Mouse (Mus musculus) retina, postnatal 1 day (tissue): ENCODE results near the gene Elmo2.

ENCODE experiments used
- DNase-seq: peaks from one replicate; pipeline ENCODE4 v3.0.0-alpha.2; 2012

Elmo2 gene

GRCm38 (mm10) chr2:165256213-165256612 lies 70.1 kb downstream of the Elmo2 start:
- no peak for DNase-seq

GRCm38 (mm10) chr2:165253867-165254266 lies 72.4 kb downstream of the Elmo2 start:
- peak; percentile 49 for DNase-seq

DNA sequence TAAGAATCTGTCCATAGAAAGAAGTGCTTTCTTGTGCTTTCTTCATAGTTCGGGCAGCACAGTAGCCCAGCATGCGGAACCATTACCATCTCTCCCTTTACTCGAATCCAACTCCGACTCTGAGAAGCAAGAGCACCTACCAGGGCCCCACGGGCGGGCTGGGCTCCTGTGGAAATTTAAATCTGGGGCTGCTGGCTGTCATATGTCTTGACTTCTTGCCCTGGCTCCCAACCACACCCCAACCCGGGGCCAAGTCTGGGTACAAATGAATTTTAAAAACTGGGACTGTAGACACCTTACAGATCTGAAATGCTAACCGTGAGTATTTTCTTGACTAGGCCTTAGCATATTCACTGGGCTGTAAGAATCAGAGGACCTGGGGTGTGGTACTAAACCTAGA lies 73.0 kb downstream of the Elmo2 start:
- no peak for DNase-seq

- no peak for DNase-seq
Measured at GRCm38 (mm10) chr2:165252801-165253200, 73.5 kb downstream of the Elmo2 start.

DNA sequence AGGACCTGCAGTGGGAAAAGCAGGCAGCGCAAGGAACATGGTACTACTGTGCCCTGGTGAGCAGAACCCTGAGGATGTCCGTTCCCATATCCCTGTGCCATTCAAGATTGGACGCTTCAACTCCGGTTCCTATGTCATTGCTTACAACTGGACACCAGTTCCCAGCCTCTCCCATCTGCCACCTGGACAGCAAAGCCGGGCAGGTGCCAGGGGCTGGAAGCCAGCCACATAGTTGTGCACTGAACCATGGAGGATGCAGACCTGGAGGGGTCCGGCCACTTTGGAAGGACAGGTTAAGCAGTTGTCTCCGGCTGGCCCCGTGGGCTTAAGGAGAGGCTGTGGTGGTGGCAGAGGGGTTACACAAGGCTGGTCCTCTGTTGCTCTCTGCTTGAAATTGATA lies 73.9 kb downstream of the Elmo2 start:
- no peak for DNase-seq

GRCm38 (mm10) chr2:165250903-165251302 lies 75.4 kb downstream of the Elmo2 start:
- DNase-seq, result peak; percentile 55

DNA sequence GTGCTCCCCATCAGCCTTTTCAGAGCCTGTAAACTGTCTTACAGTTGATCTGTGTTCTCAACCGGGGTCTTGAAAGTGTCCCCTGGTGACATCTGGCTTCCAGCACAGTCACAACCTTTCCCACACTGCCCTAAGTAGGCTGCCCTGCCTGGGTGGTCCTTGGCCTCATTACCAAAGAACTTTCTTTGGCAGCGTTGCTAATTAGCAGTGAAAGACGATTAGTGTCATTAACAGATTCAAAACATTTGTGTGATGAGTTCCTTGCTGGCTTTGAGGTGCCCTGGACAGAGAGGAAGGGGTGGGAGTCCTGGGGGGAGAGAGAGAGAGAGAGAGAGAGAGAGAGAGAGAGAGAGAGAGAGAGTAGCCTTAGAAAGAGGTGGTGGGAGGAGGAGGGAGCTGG lies 77.3 kb downstream of the Elmo2 start:
- DNase-seq, result peak; percentile 98

GRCm38 (mm10) chr2:165246349-165246748 lies 79.9 kb downstream of the Elmo2 start:
- peak; percentile 56 for DNase-seq

- DNase-seq, result peak; percentile 48
Measured at GRCm38 (mm10) chr2:165243122-165243720, 83.1 kb downstream of the Elmo2 start.

DNA sequence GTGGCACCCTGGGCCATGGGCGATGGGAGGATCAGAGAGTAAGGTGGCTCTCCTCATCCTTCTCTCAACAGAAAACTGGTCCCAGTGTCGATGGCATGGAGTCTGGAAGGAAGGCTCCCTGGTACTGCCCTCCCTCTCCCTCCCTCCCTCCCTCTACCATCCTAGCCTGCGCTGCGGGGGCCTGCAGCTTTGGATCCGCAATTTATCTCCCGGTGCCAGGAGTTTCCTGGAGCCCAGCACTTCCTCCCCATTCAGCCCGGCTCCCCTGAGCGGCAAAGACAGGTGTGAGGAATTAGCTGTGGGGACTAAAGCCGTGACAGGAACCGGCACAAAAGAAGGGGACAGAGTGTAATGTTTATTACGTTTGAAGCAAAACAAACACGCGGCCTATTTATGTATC lies 83.7 kb downstream of the Elmo2 start:
- DNase-seq, result no peak

- no peak for DNase-seq
Measured at GRCm38 (mm10) chr2:165241786-165242185, 84.5 kb downstream of the Elmo2 start.

- DNase-seq, result no peak
Measured at GRCm38 (mm10) chr2:165240371-165240770, 85.9 kb downstream of the Elmo2 start.

DNA sequence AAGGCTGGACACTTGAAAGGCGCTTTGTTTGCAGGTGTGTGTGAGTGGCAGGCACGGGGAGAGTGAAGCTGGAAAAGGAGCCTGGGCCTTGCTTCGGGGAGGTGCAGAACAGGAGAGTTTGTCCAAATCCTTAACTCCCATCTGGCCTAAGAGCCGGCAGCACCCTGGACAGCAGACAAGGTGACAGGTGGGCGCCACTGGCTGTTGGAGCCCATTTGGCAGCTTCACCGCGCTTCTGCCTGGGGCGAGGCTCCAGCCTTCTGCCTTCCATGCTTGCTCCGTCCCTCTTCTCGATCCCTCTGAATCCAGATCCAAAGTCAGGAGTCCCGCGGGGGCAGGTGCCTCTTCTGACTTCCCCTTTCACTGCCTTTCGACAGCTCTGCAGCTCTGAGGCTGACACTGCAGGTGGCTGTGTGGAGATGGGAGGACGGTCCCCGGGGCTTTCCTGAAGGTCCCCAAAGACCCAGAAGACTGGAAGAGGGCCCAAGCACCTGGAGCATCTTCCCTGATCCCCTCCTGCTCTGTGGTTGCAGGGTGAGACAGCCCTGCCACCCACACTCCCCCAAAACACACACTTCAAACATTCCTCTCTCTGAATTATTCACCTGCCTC lies 86.6 kb downstream of the Elmo2 start:
- DNase-seq, result no peak

DNA sequence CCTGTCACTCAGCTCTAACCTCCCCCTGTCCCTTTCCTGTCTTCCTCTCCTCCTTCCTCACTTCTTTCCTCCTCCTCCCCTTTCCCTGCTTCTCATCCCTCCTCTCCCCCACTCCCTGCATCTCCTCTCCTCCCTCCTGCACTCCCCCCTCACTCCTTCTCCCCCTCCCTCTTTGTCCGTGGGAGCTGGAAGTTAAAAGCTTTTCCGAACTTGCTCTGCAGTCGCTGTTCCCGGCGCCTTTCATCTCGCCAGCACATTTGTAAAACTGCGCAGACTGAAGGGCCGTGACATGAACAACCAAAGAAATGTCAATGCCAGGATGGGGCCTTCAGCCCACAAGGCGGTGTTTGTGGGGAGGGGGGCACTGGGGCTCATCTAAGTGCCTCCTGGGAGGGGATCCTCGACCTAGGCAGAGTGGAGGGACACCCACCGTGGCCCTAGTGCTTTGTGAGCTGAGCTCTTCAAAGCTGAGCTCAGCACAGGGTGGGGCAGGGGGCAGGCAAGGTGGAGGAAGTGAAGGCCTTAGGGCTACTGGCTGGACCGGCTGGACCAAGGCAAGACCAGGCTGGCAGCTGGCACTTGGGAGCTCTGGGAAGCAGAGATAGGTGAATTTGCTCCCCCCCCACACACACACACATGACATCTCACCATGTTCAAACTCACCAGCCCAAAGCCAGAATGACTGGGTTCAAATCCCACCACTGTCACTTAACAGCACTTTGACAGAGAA lies 87.7 kb downstream of the Elmo2 start:
- DNase-seq, result no peak
